Mouse (Mus musculus): ENCODE measurements at regions not wholly inside any gene's neighbourhood (a gene's known extent, or its start where the extent isn't known, plus 50 kb on each side); places are given as distances from the start of the nearest gene placed in this dataset.
"Not testable (repeated sequence)": the region's sequence is repeated elsewhere in the genome, so short reads cannot be mapped to it uniquely, and the experiment has no call there.

GRCm38 (mm10) chr14:53505389-53505788 lies 748.5 kb downstream of the Dad1 start:
- not testable (repeated sequence) for H3K4me2 ChIP-seq
- 18% methylated on average over 1 of the region's 2 CpGs for WGBS (ENCODE audit: insufficient replicate concordance)

GRCm38 (mm10) chr14:53488383-53488782 lies 765.5 kb downstream of the Dad1 start:
- H3K27me3 ChIP-seq; H3K36me3 ChIP-seq; H3K27ac ChIP-seq; ATAC-seq (ENCODE audit: low read depth); DNase-seq; H3K9ac ChIP-seq; H3K9me3 ChIP-seq (replicated peaks); H3K4me1 ChIP-seq (replicated peaks); H3K4me2 ChIP-seq; H3K4me3 ChIP-seq (replicated peaks): not testable (repeated sequence)
- WGBS (ENCODE audit: insufficient replicate concordance), result 75% methylated on average over 9 of the region's 9 CpGs

More at GRCm38 (mm10) chr14:53505389-53505788, 748.5 kb downstream of the Dad1 start:
- not testable (repeated sequence) for H3K9ac ChIP-seq; H3K27ac ChIP-seq; H3K27me3 ChIP-seq; ATAC-seq (ENCODE audit: low read depth); DNase-seq; H3K9me3 ChIP-seq (replicated peaks); H3K4me1 ChIP-seq (replicated peaks); H3K36me3 ChIP-seq; H3K4me3 ChIP-seq (replicated peaks)

GRCm38 (mm10) chr14:53487611-53488010 lies 766.3 kb downstream of the Dad1 start:
- not testable (repeated sequence) for H3K9me3 ChIP-seq (replicated peaks); H3K4me3 ChIP-seq (replicated peaks); H3K27ac ChIP-seq; H3K4me2 ChIP-seq; DNase-seq; H3K4me1 ChIP-seq (replicated peaks); H3K9ac ChIP-seq; H3K27me3 ChIP-seq; ATAC-seq (ENCODE audit: low read depth); H3K36me3 ChIP-seq
- 15% methylated on average over 5 of the region's 5 CpGs for WGBS (ENCODE audit: insufficient replicate concordance)

- not testable (repeated sequence) for ATAC-seq (ENCODE audit: low read depth); H3K27ac ChIP-seq; H3K4me2 ChIP-seq; H3K27me3 ChIP-seq; H3K4me1 ChIP-seq (replicated peaks); DNase-seq; H3K4me3 ChIP-seq (replicated peaks); H3K9ac ChIP-seq; H3K9me3 ChIP-seq (replicated peaks); H3K36me3 ChIP-seq
- WGBS (ENCODE audit: insufficient replicate concordance), result 69% methylated on average over 7 of the region's 7 CpGs
Observed at GRCm38 (mm10) chr14:53474170-53474569, 779.7 kb downstream of the Dad1 start.

- H3K4me2 ChIP-seq; DNase-seq; H3K27me3 ChIP-seq; H3K36me3 ChIP-seq; H3K9ac ChIP-seq; H3K4me1 ChIP-seq (replicated peaks); H3K4me3 ChIP-seq (replicated peaks); ATAC-seq (ENCODE audit: low read depth); H3K9me3 ChIP-seq (replicated peaks); H3K27ac ChIP-seq: not testable (repeated sequence)
Observed at GRCm38 (mm10) chr14:53460790-53461189, 793.1 kb downstream of the Dad1 start.

- Histone ChIP-seq H3K27me3 (no peaks in the 10 kb centered on the region), H3K4me2 (no peak overlapping the region), H3K36me3 (no peaks in the 10 kb centered on the region), H3K9ac (no peak overlapping the region), H3K4me1 (replicated peaks) (no peaks in the 10 kb centered on the region), H3K4me3 (replicated peaks) (no peak overlapping the region), H3K27ac (no peak overlapping the region), H3K9me3 (replicated peaks) (no peaks in the 10 kb centered on the region)
- DNase-seq (no peak), ATAC-seq (ENCODE audit: low read depth) (no peak)
- WGBS (ENCODE audit: insufficient replicate concordance), result 81% methylated on average over 1 of the region's 1 CpGs
Observed at GRCm38 (mm10) chr14:53454001-53454400, 799.9 kb downstream of the Dad1 start.

- H3K27me3 ChIP-seq; H3K4me1 ChIP-seq (replicated peaks); H3K4me2 ChIP-seq; H3K9ac ChIP-seq; DNase-seq; H3K36me3 ChIP-seq; H3K9me3 ChIP-seq (replicated peaks); H3K27ac ChIP-seq; ATAC-seq (ENCODE audit: low read depth); H3K4me3 ChIP-seq (replicated peaks): not testable (repeated sequence)
Observed at GRCm38 (mm10) chr14:53439643-53440042, 814.3 kb downstream of the Dad1 start.

- not testable (repeated sequence) for H3K9me3 ChIP-seq (replicated peaks); H3K9ac ChIP-seq; H3K27ac ChIP-seq; H3K4me1 ChIP-seq (replicated peaks); H3K4me3 ChIP-seq (replicated peaks); H3K4me2 ChIP-seq; DNase-seq; H3K36me3 ChIP-seq; ATAC-seq (ENCODE audit: low read depth); H3K27me3 ChIP-seq
- 15% methylated on average over 2 of the region's 3 CpGs for WGBS (ENCODE audit: insufficient replicate concordance)
Observed at GRCm38 (mm10) chr14:53430130-53430529, 823.8 kb downstream of the Dad1 start.

- H3K4me1 ChIP-seq (replicated peaks); H3K4me2 ChIP-seq; DNase-seq; H3K9ac ChIP-seq; ATAC-seq (ENCODE audit: low read depth); H3K27ac ChIP-seq; H3K27me3 ChIP-seq; H3K9me3 ChIP-seq (replicated peaks); H3K36me3 ChIP-seq; H3K4me3 ChIP-seq (replicated peaks): not testable (repeated sequence)
- 77% methylated on average over 1 of the region's 1 CpGs for WGBS (ENCODE audit: insufficient replicate concordance)
Observed at GRCm38 (mm10) chr14:53428447-53428846, 825.5 kb downstream of the Dad1 start.

GRCm38 (mm10) chr14:53427636-53428035 lies 826.3 kb downstream of the Dad1 start:
- H3K27ac ChIP-seq; H3K4me1 ChIP-seq (replicated peaks); H3K4me2 ChIP-seq; DNase-seq; H3K9me3 ChIP-seq (replicated peaks); ATAC-seq (ENCODE audit: low read depth); H3K36me3 ChIP-seq; H3K4me3 ChIP-seq (replicated peaks); H3K27me3 ChIP-seq; H3K9ac ChIP-seq: not testable (repeated sequence)
- whole genome bisulfite sequencing (ENCODE audit: insufficient replicate concordance), result 78% methylated on average over 10 of the region's 10 CpGs

- H3K27ac ChIP-seq; H3K4me2 ChIP-seq; H3K27me3 ChIP-seq; H3K4me3 ChIP-seq (replicated peaks); H3K9ac ChIP-seq; DNase-seq; H3K36me3 ChIP-seq; ATAC-seq (ENCODE audit: low read depth); H3K4me1 ChIP-seq (replicated peaks); H3K9me3 ChIP-seq (replicated peaks): not testable (repeated sequence)
- 62% methylated on average over 2 of the region's 2 CpGs for WGBS (ENCODE audit: insufficient replicate concordance)
Observed at GRCm38 (mm10) chr14:53416955-53417354, 836.9 kb downstream of the Dad1 start.

GRCm38 (mm10) chr14:53407500-53408227 lies 846.2 kb downstream of the Dad1 start:
- H3K4me2 ChIP-seq; H3K27me3 ChIP-seq; H3K4me1 ChIP-seq (replicated peaks); H3K4me3 ChIP-seq (replicated peaks); H3K9me3 ChIP-seq (replicated peaks); H3K27ac ChIP-seq; H3K36me3 ChIP-seq; ATAC-seq (ENCODE audit: low read depth); H3K9ac ChIP-seq; DNase-seq: not testable (repeated sequence)
- WGBS (ENCODE audit: insufficient replicate concordance), result 9% methylated on average over 2 of the region's 5 CpGs

Data from liver, embryonic 13.5 days (tissue).